Mouse (Mus musculus) lung, postnatal 36 days (tissue): ENCODE measurements at regions not wholly inside any gene's neighbourhood (a gene's known extent, or its start where the extent isn't known, plus 50 kb on each side); places are given as distances from the start of the nearest gene placed in this dataset.

Experiments
- DNase-seq: peaks from one replicate; pipeline ENCODE4 v3.0.0; 2022; ENCODE audit warnings: mixed read lengths

- no peak for DNase-seq
Observed at GRCm38 (mm10) chr11:28782486-28782885, 70.5 kb upstream of the Efemp1 start.

- DNase-seq: no peak
Observed at GRCm38 (mm10) chr11:28770831-28771230, 82.2 kb upstream of the Efemp1 start.

- DNase-seq: no peak
Observed at GRCm38 (mm10) chr11:28760751-28761150, 92.3 kb upstream of the Efemp1 start.

DNA sequence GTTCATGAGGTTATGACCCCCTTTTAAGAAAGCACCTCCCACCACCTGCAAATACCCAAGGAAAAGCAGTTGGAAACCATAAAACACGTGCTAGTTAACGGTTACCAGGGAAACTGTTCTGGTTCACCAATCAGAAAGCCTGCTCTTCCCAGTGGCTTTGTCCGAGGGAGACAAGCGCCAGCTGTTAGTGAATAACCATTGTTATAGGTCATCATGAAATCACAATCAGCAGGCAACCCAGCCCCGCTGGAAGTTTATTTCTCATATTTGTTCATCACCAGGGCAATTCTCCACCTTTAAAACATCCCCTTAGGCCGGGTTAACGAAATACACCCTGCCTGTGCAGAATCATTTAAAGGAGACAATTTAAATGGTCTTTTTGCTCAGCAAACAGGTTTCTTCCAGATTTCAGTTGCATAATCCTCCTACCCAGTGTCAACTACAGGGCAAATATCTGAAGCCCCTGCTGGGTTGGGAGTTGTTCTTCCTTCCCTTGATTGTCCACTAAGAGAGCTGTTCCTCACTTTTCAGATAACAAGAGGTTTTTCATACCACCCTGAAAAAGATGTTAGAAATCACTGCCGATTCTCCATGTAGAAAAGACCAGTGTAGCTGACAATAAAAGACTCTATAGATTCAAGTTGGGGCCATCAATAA, 117.9 kb upstream of the Efemp1 start:
- peak; percentile 5 for DNase-seq

DNA sequence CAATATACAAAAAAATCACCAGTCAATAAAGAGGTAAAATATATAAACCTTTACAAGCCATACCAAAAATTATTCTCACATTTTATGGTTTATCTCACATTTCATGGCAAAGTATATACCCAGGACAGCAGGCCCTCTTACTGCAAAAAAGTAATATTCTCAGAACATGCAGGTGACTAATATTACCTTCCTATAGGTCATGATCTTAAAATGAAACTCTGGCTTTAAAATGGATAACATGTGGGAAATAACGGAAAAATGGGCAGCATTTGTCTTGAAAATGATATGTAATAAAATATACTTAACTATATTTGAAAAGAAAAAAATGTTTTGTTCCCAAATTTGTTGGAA, 118.4 kb upstream of the Efemp1 start:
- no peak for DNase-seq

- no peak for DNase-seq
Observed at GRCm38 (mm10) chr11:28733877-28734580, 119.0 kb upstream of the Efemp1 start.

- no peak for DNase-seq
Observed at GRCm38 (mm10) chr11:28730140-28730539, 122.9 kb upstream of the Efemp1 start.

DNA sequence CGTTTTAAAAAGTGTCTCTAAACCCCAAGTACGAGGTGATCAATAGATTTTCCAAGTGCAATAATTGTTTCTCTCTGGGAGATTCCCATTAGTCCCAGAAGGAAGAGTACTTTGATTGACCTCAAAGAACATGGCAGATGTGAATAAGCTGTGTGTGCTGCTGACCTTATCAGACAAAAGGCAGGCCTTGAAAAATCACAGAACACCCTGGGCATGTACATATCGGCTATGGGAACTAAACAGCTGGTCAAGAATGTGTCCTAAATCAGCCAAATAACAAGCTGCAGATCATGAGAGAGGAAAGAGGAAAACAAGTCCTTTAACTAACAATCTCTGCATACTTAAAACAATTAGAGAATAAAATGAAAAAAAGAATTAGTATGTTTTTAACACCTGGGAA, 125.4 kb upstream of the Ccdc85a start:
- DNase-seq: no peak

GRCm38 (mm10) chr11:28708431-28708830, 124.3 kb upstream of the Ccdc85a start:
- no peak for DNase-seq

GRCm38 (mm10) chr11:28702384-28702783, 118.3 kb upstream of the Ccdc85a start:
- DNase-seq: no peak

DNA sequence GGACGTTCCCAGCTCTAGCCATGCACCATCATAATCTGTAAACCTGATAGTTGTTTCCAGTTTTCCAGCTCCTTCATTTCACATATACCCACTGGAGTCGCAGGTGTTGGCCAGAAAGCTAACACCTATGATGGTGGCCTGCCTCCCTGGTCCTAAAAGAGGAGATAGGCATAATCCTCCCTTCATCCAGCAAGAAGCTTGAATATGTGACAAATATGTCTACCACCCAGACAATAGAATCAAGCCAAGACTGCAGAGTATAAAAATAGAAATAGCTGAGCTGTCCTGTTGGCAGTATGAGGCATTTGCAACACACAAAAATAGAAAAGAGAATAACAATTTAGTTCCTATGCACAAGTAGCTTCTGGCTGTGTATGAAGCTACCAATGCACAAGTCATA, 117.3 kb upstream of the Ccdc85a start:
- no peak for DNase-seq

GRCm38 (mm10) chr11:28699766-28700165, 115.6 kb upstream of the Ccdc85a start:
- DNase-seq: no peak

DNA sequence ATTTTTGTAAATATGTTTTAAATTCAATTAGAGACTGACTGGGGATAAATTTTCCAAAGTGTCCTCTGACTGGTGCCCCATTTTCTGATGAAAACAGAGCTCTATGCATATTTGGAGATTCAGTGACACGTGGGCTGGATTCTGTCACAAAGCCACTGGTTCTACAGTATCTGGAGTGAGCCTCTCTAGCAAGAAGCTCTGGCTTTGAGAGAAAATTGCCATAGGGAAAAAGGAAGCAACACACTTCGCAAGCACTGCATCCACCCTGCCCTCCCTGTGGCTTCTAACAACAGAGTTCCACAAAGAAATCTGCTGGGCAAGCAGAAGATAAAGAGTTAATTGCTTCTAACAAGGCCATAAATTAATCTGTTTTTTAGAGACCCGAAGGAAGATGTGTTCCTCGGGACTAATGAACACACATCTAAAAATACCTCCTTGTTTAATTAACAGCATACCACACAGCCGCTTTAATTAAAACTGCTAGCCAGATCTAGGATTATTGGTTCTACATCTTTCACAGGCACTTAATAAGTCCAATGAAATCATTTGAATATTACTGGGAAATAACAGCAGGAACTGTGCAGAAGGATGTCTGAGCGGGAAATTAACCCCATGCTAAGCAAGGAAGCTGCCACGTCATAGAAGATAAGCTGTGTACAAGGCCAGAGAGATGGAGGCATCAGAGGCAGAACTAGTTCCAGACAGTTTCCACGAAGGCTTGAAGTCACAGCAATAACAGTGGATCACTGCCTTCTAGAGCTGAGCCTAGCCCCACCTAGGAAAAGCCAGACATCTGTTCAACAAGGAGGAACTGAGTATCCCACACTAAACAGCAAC, 113.7 kb upstream of the Ccdc85a start:
- DNase-seq: no peak

- no peak for DNase-seq
Observed at GRCm38 (mm10) chr11:28695031-28695430, 110.9 kb upstream of the Ccdc85a start.

DNA sequence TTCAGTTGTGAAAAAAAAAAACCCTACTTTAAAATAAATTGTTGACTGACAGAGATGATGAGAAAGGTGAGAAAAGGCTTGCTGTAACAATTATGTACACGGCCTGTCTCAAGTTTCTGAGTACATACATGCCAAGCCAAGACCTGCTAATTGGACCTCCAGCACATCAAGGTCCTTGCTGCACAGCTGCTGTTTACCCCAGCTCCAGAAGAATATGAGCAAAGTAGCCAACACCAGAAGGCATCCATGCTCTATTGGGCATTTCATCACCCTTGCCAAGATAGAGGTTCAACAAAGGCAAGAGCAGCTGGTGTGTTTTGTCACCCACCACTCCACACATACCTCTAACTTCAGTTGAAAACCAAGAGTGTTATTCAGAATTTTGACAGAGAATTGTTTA, 109.2 kb upstream of the Ccdc85a start:
- DNase-seq: no peak

- DNase-seq: no peak
Observed at GRCm38 (mm10) chr11:28692263-28693194, 108.4 kb upstream of the Ccdc85a start.

- no peak for DNase-seq
Observed at GRCm38 (mm10) chr11:28688436-28688835, 104.3 kb upstream of the Ccdc85a start.

DNA sequence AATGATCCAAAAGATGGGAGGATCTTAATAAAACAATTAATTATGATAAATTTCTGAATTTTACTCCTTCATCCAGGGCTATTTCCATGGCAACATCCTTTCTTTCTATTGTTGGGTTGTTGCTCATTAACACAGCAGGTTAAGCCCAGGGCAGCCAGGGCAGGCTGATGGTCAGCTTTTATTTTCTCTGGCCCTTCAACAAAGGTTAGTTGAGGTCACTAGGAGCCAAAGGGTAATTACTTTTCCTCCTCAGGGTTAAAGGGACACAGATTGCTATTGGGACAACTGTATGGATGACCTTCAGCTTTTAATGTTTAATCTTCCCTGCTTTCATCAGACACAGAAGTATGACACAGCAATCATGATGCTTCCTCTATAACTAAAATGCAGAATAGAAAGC, 101.3 kb upstream of the Ccdc85a start:
- no peak for DNase-seq

- no peak for DNase-seq
Observed at GRCm38 (mm10) chr11:28681311-28681710, 97.2 kb upstream of the Ccdc85a start.

DNA sequence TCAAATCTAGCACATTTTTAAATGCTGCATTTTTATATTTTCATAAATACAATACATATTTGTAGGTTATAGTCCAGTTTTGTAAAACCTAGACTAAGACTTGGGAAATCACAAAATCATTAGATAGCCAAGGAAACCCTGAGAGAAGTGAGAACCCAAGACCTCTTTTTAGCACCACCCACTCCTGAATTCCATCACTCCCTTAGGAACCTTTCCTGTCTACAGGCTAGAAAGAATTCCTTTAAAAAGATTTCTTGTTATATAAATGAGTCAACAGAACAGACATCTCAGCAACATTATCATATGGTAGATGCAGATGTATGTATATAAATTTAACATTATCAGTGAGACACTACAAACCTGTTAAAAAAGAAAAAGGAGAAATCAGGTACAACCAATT, 86.6 kb upstream of the Ccdc85a start:
- DNase-seq: no peak

DNA sequence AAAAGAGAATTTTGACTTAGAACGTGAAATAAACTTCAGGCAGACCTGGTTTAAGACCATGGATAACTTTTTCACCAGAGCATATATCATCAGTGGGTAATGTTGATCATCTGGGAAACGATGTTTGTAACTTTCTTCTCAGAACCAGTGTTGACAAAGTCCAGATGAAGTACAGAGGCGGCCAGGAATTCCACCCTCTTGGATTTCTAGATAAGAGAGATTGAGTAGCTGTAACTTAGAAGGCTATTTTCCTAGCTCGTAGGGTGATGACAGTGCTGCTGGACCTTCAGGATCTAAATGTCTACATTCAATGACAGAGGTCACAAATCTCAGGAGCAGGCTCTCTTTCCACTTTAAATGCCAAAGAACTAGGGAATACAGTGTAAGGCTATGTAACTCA, 85.2 kb upstream of the Ccdc85a start:
- DNase-seq: no peak

DNA sequence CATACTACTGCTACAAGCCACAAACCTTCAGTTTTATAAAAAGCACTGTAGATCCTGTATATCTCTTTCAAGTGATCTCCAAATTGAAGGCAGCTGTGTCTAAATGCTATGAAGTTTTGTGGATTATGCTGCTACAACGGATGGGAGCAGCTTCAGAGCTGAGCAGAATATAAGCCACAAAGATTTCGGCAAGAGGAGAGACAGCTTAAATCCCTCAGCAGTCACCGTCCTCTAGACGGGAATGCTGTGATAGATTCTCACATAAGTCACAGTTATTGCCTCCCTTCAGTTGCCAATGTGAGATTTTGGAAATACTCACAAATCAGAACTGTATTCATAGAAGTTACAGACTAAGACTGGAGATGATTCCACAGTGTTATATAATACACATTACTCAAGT, 76.3 kb upstream of the Ccdc85a start:
- no peak for DNase-seq
